Mouse (Mus musculus) adrenal gland, postnatal 36 days (tissue): ENCODE results near the gene Lck. TPM values are rescaled to one million over a fixed set of nuclear protein-coding genes. Genes with fewer than 3 reads are reported as not detected.
"Not testable (repeated sequence)": the region's sequence is repeated elsewhere in the genome, so short reads cannot be mapped to it uniquely, and the experiment has no call there.

Experiments
- DNase-seq, 2 experiments: peaks; one replicate each; pipeline ENCODE4 v3.0.0; 2021; ENCODE audit warnings: mixed read lengths in 1 of 2
- total RNA-seq, 2 experiments: library from RNA; stranded (reverse); gene quantifications; 2 replicates each; pipeline ENCODE4 v1.2.3; 2021

Gene Lck
- total RNA-seq, 2 experiments from 2014 or later, result 2.7 to 5.2 TPM

DNA sequence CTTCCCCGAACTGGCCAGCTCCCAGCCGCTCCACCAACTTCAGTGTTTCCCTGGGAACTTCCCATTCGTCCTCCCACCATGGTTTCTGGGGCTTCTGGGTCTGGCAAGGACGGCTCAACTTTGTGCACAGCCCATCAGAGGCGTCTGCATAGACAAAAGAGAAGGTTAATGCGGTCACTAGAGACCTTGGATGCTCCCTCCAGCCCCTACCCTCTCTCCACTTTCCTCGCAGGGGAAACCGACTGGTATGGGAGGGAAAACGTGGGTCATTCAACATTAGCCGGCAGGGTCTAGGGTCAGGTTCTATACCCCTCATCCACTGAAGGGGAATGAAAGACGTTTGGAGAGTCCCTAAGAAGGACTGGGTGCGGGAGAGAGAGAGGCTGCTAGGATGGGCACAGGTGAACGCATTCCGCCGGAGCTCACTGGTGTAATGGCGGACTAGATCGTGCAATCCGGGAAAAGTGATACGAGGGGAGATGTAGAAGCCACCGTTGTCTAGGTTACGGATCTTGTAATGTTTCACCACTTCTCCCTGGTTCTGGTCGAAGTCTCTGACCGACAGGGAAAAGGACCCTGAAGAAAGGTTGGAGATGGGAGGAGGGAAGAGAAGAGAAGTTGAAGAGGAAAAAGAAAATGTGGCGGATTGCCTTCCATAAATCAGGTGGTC, 17.4 kb downstream of the Lck start:
- DNase-seq, result peak; percentile 33 to 42

DNA sequence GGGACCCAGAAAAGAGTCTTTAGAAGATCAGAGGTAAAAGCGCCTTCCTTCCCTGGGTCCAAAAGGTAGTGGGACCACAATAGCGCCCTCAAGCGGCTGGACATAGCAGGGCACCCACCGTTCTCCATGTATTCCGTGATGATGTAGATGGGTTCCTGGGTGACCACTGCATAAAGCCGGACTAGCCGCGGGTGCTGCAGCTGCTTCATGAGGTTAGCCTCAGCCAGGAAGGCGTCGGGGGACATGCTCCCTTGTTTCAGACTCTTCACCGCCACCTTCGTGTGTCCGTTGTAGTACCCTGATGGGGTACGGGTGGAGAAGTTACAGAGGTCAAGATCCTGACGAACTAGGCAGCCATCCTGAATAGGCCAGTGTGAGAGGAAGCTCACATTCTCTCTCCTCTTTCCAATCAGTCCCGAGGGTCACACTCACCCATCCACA, 18.0 kb downstream of the Lck start:
- DNase-seq, result peak; percentile 80 to 83

DNA sequence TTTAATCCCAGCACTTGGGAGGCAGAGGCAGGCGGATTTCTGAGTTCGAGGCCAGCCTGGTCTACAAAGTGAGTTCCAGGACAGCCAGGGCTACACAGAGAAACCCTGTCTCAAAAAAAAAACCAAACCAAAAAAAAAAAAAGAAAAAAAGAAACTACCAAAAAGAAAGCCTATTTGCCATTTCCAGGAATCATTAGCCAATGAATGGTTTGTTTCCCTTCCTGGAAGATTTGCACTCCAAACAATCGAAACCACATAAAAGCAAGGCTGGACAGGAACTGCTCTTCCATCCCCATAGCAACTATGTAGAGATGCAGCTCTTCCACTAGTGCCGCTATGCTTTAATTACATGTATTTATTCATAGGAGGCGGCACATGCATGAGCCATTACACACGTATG, 18.9 kb downstream of the Lck start:
- not testable (repeated sequence) for DNase-seq

DNA sequence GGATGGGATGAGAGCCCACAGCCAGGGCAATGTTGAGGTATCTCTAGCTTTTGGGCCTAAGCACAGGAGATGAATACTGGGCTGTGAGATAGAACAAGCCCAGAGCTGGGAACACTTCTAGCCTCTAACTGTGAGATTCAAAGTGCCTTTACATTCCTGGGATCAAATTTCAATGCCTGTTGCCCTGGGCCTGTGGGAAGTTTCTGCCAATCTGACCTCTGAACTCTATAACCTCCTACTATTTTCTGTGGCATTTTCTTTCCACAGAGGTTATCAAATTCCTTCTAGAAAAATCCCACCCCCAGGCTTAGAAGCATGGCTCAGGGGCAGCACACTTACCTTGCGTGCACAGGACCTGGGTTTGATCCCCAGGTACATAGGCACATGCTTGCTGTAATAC, 23.1 kb downstream of the Lck start:
- DNase-seq, result no peak

DNA sequence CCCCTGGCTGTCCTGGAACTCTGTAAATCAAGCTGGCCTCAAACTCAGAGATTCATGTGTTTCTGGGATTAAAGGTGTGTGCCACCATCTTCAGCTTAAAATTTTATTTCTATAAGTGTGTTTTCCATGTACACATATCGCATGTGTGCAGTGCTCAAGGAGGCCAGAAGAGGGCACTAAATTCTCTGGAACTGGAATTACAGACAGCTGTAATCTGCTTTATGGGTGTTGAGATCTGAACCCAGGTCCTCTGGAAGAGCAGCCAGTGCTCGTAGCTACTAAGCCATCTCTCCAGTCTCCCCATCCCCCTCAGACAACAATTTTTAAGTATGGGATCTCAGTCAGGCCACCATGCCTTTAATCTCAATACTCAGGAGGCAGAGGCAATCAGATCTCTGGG, 24.1 kb downstream of the Lck start:
- peak; percentile 30 to 43 for DNase-seq

DNA sequence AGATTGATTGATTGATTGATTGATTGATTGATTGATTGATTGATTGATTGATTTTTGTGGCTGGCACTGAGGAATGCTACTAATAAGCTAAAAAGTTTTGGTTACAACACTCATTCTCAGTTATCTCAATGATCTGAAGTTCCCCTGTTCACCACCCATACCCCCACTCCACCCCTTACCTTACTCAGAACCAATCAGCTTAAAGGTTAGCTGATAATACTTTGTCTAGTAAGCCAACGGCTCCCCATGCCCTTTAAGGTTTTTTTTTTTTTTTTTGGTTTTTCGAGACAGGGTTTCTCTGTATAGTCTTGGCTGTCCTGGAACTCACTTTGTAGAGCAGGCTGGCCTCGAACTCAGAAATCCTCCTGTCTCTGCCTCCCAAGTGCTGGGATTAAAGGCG, 25.8 kb downstream of the Lck start:
- DNase-seq, result not testable (repeated sequence)

DNA sequence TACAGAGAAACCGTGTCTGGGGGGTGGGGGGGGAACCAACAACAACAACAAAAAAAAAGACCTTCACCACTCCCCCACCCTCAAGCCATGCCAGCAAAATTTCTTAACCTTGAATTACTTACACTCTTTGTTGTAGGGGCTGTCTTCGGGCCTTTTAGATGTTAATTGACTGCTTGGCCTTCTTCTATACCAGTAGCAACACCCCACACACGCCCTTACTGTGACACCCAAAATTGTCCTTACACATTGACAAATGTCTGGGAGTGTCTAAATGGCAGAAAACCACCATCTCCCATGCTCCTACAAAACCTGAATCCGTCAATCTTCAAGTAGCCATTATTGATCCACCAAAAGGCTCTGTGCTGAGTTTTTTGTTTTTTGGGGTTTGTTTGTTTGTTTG, 29.3 kb downstream of the Lck start:
- no peak for DNase-seq

DNA sequence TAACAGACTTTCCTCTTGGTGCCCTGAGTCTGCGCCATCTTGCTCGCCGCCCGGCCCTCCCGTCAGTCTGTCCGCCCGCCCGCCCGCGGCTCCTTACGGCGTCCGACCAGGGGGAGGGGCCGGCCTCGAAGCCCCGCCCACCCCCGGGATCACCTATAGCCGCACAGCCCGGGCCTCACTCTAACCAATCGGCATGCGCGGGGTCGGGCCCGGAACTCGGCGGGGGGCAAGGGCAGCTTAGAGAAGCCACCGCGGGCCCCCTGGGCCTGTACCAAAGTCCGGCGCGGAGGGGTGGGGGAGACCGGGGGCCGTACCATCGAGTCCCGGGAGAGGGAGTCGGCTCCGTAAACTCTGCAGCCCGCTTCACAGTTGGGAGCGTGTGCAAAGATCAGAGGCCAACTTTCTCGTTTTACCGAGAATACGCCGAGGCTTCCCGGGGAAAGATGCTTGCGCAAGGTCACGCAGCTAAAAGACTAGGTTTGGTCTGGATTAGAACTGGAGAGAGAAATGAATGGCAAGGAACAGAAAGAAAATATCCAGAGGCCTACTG, 30.8 kb downstream of the Lck start, which contains the start of gene Hdac1:
Gene Hdac1, minus strand, starts transcription at position 122 of the 550 bp plus-strand sequence.
- DNase-seq, result peak; percentile 99 to 100

DNA sequence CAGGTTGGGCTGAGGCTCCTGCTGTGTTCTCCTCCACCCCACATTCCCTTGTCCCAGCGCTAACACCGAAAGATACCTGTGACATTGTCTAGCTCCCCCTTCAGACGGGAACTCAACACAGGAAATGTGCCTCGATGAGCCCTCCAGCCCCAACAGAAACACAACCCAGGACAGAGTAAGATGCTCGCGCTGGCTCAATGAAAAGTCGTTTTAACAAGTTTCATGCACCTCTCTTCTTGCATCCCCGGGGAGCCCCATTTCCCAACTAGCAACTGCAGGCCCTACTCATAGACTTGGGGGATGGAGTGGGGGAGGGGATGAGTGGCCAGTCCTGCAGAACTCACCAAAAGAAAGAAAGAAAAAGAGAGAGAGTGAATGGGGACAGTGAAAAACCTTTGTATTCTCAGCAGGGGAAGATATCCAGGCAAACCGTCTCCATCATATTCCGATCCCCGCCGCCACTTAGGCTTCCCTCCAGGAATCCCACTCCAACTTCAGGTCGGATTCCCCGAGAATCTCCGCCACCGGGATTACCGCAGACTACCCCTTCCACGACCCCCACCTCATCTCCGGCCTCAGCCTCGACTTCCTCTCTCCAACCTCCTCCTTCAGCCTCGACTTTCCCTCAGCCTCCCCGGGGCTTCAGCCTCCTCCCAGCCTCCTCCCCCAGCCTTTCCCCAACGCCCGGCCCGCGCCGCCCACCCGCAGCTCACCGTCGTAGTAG, 31.4 kb downstream of the Lck start:
- peak; percentile 20 to 47 for DNase-seq

DNA sequence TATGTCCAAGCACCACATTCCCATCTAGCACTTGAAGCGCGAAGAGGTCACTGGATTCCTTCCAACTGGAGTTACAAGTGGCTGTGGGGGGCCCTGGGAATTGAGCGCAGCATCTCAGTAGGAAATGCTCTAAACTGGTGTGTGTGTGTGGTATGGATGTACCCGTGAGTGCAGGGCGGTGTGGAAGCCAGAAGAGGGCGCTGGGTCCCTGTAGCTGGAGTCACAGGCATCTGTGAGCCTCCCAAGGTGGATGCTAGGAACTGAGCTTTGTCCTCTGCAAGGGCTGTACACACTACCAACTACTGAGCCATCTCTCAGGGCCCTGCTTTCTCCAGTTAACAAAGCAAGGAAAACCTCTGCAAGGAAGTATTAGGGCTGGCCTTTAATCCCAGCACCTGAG, 33.4 kb downstream of the Lck start:
- DNase-seq, result peak; percentile 36 to 46

DNA sequence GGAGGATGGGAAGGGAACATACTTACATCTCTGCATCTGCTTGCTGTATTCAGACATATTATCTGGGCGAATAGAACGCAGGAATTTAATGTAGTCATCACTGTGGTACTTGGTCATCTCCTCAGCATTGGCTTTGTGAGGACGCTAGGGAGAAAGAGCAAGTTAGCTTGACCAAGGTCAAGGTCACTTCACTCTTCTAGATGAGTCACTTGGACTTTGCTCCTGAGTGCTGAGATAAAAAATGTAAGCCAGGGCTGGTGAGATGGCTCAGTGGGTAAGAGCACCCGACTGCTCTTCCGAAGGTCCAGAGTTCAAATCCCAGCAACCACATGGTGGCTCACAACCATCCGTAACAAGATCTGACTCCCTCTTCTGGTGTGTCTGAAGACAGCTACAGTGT, 44.5 kb downstream of the Lck start:
- not testable (repeated sequence) for DNase-seq

DNA sequence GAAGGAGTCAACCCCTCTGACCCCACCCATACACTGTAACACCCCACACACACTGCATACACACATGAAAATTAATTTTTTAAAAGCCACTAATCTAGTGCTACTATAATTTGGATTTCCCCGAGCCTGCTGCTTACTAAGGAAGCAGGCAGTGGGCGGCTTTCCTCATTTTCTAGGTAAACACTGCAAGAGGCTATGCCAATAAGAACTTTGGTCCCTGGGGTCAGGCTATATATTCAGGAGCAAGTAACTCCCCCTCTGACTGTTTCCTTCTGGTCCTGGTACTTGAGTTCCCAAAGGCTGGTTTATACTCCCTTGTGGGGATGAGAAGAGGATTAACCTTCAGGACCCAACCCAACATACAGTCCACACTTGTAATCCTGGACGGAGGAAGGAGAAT, 47.6 kb downstream of the Lck start:
- no peak for DNase-seq

DNA sequence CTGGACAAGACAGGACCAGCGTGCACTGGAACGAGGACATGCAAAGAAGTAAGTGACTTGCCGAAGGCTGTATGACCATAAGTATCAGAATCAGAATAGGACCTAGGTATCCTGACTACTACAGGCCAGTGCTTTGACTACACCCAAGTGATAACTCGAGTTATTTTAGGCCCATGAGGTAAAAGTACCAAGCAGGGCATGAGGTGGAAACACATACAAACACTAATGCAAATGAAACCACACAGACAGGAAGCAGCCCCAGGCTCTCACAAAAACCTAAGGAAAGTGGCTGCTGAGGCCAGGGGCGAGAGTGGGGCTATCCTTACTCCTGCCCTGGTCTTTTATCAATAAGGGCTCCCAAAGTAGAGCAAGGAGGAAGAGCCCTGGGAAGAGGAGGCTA, 48.1 kb downstream of the Lck start:
- no peak for DNase-seq

DNA sequence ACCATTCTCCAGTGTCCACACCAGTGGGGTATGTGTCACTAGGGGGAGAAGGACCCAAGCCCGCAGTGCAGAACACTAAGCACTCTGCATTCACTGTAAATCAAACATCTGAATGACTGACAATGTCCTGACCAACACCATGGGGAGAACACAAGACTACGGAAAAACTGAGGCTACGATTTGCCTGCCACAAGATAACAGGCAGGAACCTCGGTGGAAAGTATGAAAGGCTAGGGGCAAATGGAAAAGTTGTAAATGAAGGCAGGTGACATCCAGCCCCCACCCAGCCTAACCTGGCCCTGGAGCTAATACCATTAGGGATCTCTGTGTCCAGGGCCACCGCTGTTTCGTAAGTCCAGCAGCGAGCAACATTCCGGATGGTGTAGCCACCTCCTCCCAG, 54.9 kb downstream of the Lck start:
- DNase-seq, result no peak

DNA sequence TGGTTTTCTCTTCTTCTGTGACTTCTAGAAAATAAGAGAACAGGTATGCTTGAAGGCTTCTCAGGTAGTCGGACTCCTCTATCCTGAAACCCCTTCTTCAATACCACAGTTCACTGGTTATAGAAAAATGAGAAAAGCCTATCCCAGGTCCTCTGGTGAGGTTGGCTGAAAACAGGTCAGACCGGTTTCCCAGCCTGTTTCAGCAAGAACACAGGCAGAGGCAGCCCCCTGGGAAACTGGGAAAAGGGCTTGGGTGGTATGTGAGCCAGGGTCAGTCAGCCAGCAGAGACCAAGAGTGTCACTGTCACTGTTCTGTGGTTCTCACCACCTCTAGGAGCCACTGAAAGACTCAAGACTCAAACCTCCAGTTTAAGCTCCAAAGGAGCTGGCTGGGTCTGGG, 56.5 kb downstream of the Lck start:
- no peak for DNase-seq

DNA sequence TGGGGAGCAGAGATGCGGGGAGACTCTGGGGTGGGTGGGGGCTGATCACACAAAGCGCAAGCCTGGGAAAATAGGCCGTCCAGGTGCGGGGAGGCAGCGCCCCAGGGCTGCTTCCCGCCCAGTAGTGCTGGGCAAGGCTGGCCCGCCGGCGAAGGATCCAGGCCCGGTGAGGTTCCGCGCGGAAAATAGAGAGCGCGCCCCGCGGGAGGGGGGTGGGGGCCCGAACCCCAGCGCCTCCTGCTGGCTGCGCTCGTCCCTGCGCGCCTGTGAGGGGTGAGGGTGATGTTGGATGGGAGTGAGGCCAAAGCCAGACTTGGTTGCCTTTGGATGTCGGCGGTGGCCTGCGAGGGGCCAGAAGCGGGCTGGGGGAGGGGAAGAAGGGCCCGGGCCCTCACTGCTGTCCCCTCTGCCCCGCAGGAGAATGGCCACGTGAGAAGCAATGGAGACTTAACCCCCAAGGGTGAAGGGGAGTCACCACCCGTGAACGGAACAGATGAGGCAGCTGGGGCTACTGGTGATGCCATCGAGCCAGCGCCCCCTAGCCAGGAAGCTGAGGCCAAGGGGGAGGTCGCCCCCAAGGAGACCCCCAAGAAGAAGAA, 59.0 kb downstream of the Lck start:
- peak; percentile 69 to 85 for DNase-seq

DNA sequence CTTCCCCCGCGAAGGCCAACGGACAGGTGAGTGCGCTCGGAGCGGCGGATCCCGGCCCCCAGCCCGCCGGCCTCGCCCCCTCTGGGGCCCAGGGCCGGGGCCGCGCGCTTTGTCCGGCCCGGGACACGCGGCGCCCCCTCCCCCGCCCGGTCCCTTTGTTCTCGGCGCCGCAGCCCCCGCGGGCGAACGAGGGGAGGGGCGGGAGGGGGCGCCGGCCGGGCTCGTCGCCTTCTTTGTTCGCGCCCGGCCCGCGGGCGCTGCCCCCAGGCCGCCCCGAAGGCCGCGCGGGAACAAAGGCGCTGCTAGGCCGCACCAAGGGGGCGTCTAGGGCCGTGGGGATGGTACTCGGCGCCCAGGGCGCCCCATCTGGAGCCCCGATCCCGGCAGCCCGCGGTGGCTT, 59.5 kb downstream of the Lck start:
- no peak for DNase-seq

DNA sequence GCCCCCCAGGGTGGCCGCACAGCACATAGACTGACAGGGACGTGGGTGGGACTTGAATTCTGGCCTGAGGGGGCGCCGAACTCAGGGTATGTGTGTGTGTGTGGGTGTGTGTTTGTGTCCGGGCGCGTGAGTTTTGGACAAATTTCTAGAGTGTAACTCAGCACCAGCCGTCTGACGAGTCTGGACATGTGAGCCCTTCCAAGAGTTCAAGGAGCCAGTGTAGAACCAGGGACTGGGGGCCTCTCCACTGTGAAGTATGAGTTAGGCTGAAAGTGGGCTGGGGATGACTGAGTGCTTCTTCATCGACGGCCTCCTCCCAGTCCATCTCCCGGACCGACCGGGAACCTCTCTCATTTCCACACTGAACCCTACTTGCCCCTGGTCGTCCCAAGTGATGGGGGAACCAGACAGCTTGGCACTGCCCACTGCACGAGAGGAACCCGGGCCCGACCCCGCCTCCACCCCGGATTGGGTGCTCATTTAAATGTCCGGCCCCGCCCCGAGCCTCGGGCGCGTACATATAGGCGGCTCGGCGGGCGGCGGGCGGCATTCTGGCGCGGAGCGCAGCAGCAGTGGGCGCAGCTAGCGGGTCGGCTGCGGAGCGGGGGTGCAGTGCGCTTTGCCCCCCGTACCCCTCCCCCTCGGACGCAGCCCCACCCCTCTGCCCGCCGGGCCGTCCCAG, 60.2 kb downstream of the Lck start, which contains the start of gene Marcksl1:
Gene Marcksl1, plus strand, starts transcription at position 496 of the 682 bp plus-strand sequence.
- DNase-seq, result peak; percentile 90 to 94

DNA sequence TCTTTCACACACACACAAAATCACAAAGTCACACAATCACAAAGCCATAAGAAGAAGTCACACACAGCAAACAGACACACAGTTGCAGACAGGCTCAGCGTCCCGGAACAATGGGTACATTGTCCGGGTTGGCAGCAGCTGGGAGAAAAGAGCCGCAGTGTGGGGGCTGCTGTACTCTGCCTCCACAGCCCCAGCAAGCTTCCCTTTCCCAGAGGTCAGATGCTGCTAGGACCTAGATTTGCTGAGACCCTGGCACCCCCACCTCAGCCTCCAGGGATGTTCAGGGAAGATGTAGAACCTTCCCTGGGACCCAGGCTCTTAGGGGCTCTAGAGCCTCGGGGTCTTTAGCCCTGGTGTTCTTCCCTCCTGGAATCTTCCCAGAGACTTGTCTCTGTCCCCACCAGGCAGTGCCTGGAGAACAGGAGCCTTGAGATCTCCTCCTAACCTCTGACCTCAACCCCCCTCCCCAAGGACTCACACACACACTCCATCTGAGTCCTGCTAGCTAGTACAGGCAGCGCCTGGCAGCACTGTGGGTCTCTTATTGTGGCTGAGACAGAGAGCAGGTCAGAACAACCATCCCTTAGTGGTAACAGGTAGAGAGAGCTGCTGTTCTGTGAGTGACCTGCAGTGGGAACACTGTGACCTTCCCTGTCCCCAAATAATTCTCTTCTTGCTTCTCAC, 61.9 kb downstream of the Lck start:
- no peak for DNase-seq

DNA sequence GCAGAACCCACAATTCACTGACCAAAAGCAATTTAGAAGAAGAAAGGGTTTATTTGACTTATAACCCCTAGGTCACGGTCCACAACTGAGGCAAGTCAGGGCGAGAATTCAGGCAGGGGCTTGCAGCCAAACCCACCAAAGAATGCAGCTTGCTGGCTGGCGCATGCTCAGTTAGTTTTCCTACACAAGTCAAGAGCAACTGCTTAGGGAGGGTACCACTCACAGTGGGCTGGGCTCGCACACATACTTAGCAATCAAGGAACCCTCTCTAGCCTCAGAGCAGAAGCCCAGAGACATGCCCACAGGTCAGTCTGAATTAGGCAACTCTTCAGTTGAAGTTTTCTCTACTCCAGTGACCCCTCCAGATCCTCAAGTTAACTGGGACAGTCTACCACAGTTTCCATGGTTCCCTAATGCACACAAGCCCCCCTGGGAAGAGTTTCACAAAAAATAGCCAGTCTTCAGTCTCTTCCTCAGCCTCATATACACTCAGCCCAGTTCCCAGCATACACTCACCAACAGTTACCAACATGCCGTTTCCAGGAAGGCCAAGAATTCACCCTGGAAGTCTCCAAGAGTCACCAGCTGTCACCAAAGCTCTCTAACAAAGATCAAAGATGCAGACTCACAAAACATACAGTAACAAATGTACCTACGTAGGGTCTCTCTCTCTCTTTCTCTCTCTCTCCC, 62.6 kb downstream of the Lck start:
- no peak for DNase-seq

DNA sequence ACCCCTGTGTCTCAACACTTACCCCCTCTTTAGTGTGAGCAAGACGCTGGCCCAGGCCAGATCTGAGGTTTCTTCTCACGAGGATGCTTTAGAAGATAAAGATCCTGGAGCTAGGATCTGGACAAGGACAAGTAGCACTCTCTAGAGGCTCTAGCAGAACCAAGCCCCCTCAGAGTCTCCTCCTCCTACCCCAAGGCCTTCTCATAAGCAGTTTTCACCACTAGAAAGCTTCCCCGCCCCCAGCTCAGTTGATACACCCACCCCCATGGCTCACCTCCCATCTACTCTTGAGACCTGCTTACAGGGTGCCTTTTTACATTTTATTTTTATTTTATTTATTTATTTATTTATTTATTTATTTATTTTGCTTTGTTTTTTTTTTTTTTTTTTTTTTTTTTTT, 63.8 kb downstream of the Lck start:
- no peak for DNase-seq
